Mouse (Mus musculus): ENCODE measurements around the gene Cfap65. TPM values are rescaled to one million over a fixed set of nuclear protein-coding genes. Genes with fewer than 3 reads are reported as not detected.

Cfap65 gene
- polyA plus RNA-seq, 1 experiment: not detected

DNA sequence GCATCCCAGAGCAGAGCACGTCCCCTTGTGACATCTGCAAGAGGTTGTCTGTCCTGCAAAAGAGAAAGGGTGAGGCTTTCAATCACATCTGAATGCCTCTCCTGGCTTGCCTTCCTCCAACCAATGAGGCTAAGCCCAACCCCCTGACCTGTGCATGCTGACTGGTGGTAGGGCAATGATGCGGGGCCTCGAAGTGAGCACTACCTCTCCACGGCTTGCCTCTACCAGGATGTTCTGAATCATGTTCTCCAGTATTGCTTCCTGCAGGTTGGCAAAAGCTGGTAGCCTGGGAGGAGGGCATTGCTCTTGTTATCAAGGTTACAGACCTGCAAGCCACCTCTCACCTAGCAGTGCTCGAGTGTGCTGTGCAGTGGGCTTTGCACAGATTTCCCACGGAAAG is 33.2 kb downstream of the Cfap65 start:
- 34% methylated on average over 6 of the region's 6 CpGs for WGBS
- Histone ChIP-seq H3K27ac (ENCODE audit: insufficient read depth, low read depth, low read length) (no peak overlapping the region), H3K4me3 (ENCODE audit: insufficient read depth, low read depth, low read length) (no peak overlapping the region), H3K4me1 (ENCODE audit: control insufficient read depth, insufficient read depth, low read length) (peaks cover 14% of the 10 kb centered on the region)
- TF ChIP-seq POLR2A (IDR thresholded peaks at IDR 0.05; ENCODE audit: insufficient read depth, low read depth, low read length): no peak
- no peak for TF ChIP-seq CTCF (IDR thresholded peaks at IDR 0.05; ENCODE audit: insufficient read depth, low read depth, low read length)

GRCm38 (mm10) chr1:74901686-74902085 is 33.7 kb downstream of the Cfap65 start:
- Histone ChIP-seq H3K4me1 (ENCODE audit: control insufficient read depth, insufficient read depth, low read length) (peaks cover 14% of the 10 kb centered on the region), H3K4me3 (ENCODE audit: insufficient read depth, low read depth, low read length) (no peak overlapping the region), H3K27ac (ENCODE audit: insufficient read depth, low read depth, low read length) (no peak overlapping the region)
- WGBS: 4% methylated on average over 3 of the region's 3 CpGs
- TF ChIP-seq CTCF (IDR thresholded peaks at IDR 0.05; ENCODE audit: insufficient read depth, low read depth, low read length) (no peak), POLR2A (IDR thresholded peaks at IDR 0.05; ENCODE audit: insufficient read depth, low read depth, low read length) (no peak)

DNA sequence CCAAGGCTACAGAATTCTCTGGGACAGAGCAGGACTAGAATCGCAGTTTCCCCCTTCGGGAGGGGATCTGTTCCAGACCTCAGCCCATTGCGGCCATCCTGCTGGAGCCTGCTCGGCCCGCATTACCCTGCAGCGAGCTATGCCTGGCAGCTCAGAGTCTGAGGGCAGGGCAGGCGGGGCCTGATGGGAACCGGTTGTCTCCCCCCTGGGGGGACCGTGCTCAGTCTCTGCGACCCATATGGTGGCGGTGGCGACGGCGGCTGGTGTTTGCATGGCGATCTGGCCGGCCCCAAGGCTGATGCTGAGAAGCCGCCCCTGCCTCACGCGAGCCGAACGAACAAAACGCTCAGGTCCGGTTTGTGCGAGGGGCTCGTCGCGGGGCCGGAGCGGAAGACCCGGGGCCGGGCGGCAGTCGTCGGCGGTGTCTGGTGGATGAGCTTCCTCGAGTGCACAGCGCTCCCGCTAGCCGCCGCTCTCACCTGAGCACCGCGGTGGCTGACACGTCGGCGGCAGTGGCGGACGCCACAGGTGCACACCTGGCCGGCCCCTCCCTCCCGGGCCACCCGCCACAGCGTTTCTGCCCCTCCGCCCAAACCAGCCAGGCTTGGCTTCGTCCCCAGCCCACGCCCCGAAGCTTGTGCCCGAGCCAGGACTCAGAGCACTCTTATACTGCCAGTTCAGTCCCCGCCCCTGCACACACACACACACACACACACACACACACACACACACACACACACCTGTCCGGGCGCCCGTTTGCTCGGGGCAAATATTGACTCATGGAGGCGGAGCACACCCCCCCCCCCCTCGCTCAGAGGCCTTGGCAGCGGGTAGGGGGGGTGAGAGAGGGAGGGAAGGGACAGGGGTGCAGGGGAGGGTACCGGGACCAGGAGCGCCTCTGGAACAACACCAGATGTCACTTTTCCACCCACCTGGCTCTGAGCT is 34.8 kb downstream of the Cfap65 start:
- Histone ChIP-seq H3K27ac (ENCODE audit: insufficient read depth, low read depth, low read length) (no peak overlapping the region), H3K4me3 (ENCODE audit: insufficient read depth, low read depth, low read length) (peak overlapping the region; percentile 4)
- 5% methylated on average over 64 of the region's 66 CpGs for WGBS

DNA sequence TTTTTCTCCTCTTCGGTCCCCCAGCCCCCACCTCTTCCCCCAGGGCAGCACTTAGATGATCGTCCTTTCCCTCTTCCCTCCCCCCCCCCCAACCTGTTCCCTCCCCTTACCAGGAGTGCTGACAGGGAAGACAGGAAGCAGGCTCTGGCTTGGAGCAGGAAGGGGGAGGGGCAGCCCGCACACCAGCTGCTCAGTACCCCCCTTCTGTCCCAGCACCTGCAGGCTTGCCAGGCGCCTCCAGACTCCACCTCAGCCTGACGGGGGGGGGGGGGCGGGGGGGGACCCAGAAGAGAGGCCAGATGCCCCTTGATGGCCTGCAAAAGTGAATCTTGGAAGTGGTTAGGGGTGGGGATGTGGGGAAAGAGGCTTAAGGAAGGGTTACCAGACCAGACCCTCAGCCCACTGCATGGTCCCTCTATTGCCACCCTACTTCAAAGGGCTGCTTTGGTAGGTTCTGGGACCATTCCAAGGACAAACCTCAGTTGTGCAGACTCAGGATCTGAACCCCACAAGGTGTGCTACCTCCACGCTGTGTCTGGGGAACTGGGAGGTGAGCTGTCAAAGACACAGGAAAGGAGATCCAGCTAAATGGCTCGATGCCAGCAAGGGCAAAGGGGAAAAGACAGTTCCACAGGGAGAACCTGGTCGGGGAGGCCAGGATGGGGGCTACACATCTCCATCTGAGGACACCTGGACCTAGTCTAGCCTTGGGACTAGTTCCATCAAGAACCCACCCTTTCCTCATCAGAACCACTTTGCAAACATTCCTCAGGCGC is 36.6 kb downstream of the Cfap65 start:
- TF ChIP-seq POLR2A (IDR thresholded peaks at IDR 0.05; ENCODE audit: insufficient read depth, low read depth, low read length) (no peak), CTCF (IDR thresholded peaks at IDR 0.05; ENCODE audit: insufficient read depth, low read depth, low read length) (no peak)
- peaks cover 14% of the 10 kb centered on the region for H3K4me1 ChIP-seq (ENCODE audit: control insufficient read depth, insufficient read depth, low read length)
- no peak overlapping the region for H3K4me3 ChIP-seq (ENCODE audit: insufficient read depth, low read depth, low read length)
- H3K27ac ChIP-seq (ENCODE audit: insufficient read depth, low read depth, low read length): no peak overlapping the region
- WGBS: 16% methylated on average over 9 of the region's 10 CpGs

More for the DNA sequence above, 34.8 kb downstream of the Cfap65 start:
- TF ChIP-seq POLR2A (IDR thresholded peaks at IDR 0.05; ENCODE audit: insufficient read depth, low read depth, low read length): no peak
- TF ChIP-seq CTCF (IDR thresholded peaks at IDR 0.05; ENCODE audit: insufficient read depth, low read depth, low read length): no peak
- H3K4me1 ChIP-seq (ENCODE audit: control insufficient read depth, insufficient read depth, low read length): peaks cover 14% of the 10 kb centered on the region

DNA sequence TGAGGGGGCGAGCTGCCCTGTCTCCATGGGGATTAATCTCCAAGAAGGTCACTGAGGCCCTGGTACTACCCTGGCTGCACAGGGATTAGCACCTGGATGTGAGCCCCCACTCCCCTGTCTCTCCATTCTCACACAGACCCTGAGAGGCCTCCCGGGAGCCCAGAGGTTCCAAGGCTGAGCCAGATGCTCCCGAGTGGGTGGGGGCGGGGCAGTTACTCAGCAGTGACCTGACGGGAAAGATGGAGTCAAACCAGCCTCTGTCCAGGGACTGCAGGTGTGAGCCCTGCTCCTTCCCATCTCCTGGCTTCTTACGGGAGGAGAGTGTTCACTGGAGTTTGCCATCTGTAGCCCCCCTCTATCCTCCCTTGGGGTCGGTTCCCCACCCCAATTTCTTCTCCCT is 37.4 kb downstream of the Cfap65 start:
- 14% methylated on average over 7 of the region's 7 CpGs for WGBS
- TF ChIP-seq CTCF (IDR thresholded peaks at IDR 0.05; ENCODE audit: insufficient read depth, low read depth, low read length) (no peak), POLR2A (IDR thresholded peaks at IDR 0.05; ENCODE audit: insufficient read depth, low read depth, low read length) (no peak)
- no peak overlapping the region for H3K27ac ChIP-seq (ENCODE audit: insufficient read depth, low read depth, low read length)
- no peak overlapping the region for H3K4me3 ChIP-seq (ENCODE audit: insufficient read depth, low read depth, low read length)
- peaks cover 21% of the 10 kb centered on the region for H3K4me1 ChIP-seq (ENCODE audit: control insufficient read depth, insufficient read depth, low read length)

DNA sequence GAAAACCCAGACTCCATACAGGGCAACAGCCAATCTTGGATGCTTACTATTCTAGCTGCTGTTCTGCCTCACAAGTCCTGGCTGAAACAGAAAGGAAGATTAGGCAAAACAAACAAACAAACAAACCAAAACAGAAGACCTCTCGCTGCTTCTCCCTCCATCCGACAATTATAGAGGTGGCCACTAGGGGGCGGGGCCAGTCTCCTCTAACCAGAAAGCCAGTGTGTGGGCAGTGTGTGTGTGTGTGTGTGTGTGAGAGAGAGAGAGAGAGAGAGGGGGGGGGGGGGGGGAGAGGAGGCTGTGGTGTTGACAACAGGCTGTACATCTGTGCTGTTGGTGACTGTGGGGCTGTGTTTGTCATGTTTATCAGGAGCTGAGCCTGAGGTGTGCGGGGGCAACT is 40.4 kb downstream of the Cfap65 start:
- TF ChIP-seq POLR2A (IDR thresholded peaks at IDR 0.05; ENCODE audit: insufficient read depth, low read depth, low read length) (no peak), CTCF (IDR thresholded peaks at IDR 0.05; ENCODE audit: insufficient read depth, low read depth, low read length) (peak; percentile 58; the same call in 1 of the 2 replicates)

GRCm38 (mm10) chr1:74893134-74893855 is 42.1 kb downstream of the Cfap65 start, which contains the start of gene Cryba2:
TSS of gene Cryba2 (minus strand) at chr1:74893143.
- TF ChIP-seq CTCF (IDR thresholded peaks at IDR 0.05; ENCODE audit: insufficient read depth, low read depth, low read length): peak; percentile 69; the same call in 1 of the 2 replicates
- TF ChIP-seq POLR2A (IDR thresholded peaks at IDR 0.05; ENCODE audit: insufficient read depth, low read depth, low read length): no peak
- Histone ChIP-seq H3K4me1 (ENCODE audit: control insufficient read depth, insufficient read depth, low read length) (peaks cover 18% of the 10 kb centered on the region), H3K4me3 (ENCODE audit: insufficient read depth, low read depth, low read length) (peak within 1 kb of the TSS; percentile 6), H3K27ac (ENCODE audit: insufficient read depth, low read depth, low read length) (no peak within 1 kb of the TSS)
- WGBS: 3% methylated on average over 25 of the region's 25 CpGs

More for the DNA sequence above, 40.4 kb downstream of the Cfap65 start:
- Histone ChIP-seq H3K4me1 (ENCODE audit: control insufficient read depth, insufficient read depth, low read length) (peaks cover 18% of the 10 kb centered on the region), H3K4me3 (ENCODE audit: insufficient read depth, low read depth, low read length) (no peak overlapping the region), H3K27ac (ENCODE audit: insufficient read depth, low read depth, low read length) (no peak overlapping the region)
- 26% methylated on average over 4 of the region's 4 CpGs for WGBS

GRCm38 (mm10) chr1:74892351-74893133 is 42.9 kb downstream of the Cfap65 start:
- no peak for TF ChIP-seq POLR2A (IDR thresholded peaks at IDR 0.05; ENCODE audit: insufficient read depth, low read depth, low read length)
- 0 out of 2 replicates have a peak, but pooled peaks have one; percentile 13 for TF ChIP-seq CTCF (IDR thresholded peaks at IDR 0.05; ENCODE audit: insufficient read depth, low read depth, low read length)
- peak overlapping the region; percentile 5 for H3K4me3 ChIP-seq (ENCODE audit: insufficient read depth, low read depth, low read length)
- no peak overlapping the region for H3K27ac ChIP-seq (ENCODE audit: insufficient read depth, low read depth, low read length)
- peaks cover 14% of the 10 kb centered on the region for H3K4me1 ChIP-seq (ENCODE audit: control insufficient read depth, insufficient read depth, low read length)
- WGBS: 2% methylated on average over 39 of the region's 39 CpGs

Data from olfactory bulb, adult 2 months (tissue).